Mouse (Mus musculus) forebrain, embryonic 12.5 days (tissue): ENCODE measurements around the gene Zpr1. TPM values are rescaled to one million over a fixed set of nuclear protein-coding genes. Genes with fewer than 3 reads are reported as not detected.

Experiments
- polyA plus RNA-seq: library from polyadenylated mRNA; unstranded; fragments of >200 nt; fragmentation: Nextera tagmentation; extraction: Ambion mirVana; gene quantifications from 2 replicates; pipeline ENCODE4 v1.2.1, GENCODE M21; 2016

Gene Zpr1
- polyA plus RNA-seq, 1 experiment from 2014 or later, result 66.2 TPM

Other genes starting within 250 kb of the Zpr1 start
- gene Apoa1, start 44.5 kb upstream of the Zpr1 start, polyA plus RNA-seq, result 1.1 and 1.6 TPM in 2 replicates
- gene Apoc3, start 37.4 kb upstream of the Zpr1 start, polyA plus RNA-seq, result not detected in 2 replicates
- gene Apoa4, start 32.4 kb upstream of the Zpr1 start, polyA plus RNA-seq, result not detected in 2 replicates
- not detected in 2 replicates for gene Apoa5, start 4.4 kb upstream of the Zpr1 start, polyA plus RNA-seq
- gene Bud13, start 9.9 kb downstream of the Zpr1 start, polyA plus RNA-seq, result 24.9 and 25.8 TPM in 2 replicates
- not detected in 2 replicates for gene 4931429L15Rik, start 46.9 kb downstream of the Zpr1 start, polyA plus RNA-seq